ENCODE assay signal across 13 mouse cellular contexts in genomic region chr12:80653951-80654658, GRCm38 (mm10). TPM values are rescaled to one million over a fixed set of nuclear protein-coding genes. Genes with fewer than 3 reads are reported as not detected.
A peak's percentile ranks its signal among the peaks of the same experiment; 100 is the strongest.
DNase-seq lines count a peak whose midpoint lies in the region; ATAC-seq and TF ChIP-seq lines count a peak whose summit lies in the region.
"Had no signal": no experiment of that assay in that cellular context is flagged by ENCODE, and none has a peak within 500 bp of the region (broad histone marks: within the 10 kb centered on the region; RNA-seq: fewer than 3 reads in every experiment).

No protein-coding gene starts in this region.

- peak overlapping the region; percentile 62 for H3K27ac ChIP-seq in liver, adult 2 months (replicated peaks; ENCODE audit: insufficient read depth, low read depth, low read length)
- H3K27ac ChIP-seq in midbrain, embryonic 15.5 days: no peak overlapping the region
- H3K27ac ChIP-seq: heart, embryonic 13.5 days; liver, embryonic 12.5 days; neural tube, embryonic 12.5 days had no signal

- peaks cover 16% of the 10 kb centered on the region for H3K4me1 ChIP-seq in liver, adult 2 months (ENCODE audit: control insufficient read depth, insufficient read depth, low read length)
- 0 out of 2 replicates have a peak, but pooled peaks cover 2% of the 10 kb centered on the region for H3K4me1 ChIP-seq in midbrain, embryonic 15.5 days
- H3K4me1 ChIP-seq: neural tube, embryonic 12.5 days had no signal

- WGBS in liver, adult 2 months: 25% methylated on average over 7 of the region's 7 CpGs
- 92% methylated on average over 7 of the region's 7 CpGs for WGBS in midbrain, embryonic 15.5 days

- no peak overlapping the region; the same call in 1 of the 2 replicates for H3K4me3 ChIP-seq in liver, adult 2 months (ENCODE audit: insufficient read depth, low read depth, low read length)
- no peak overlapping the region for H3K4me3 ChIP-seq in midbrain, embryonic 15.5 days
- H3K4me3 ChIP-seq: heart, embryonic 13.5 days; liver, embryonic 12.5 days; neural tube, embryonic 12.5 days had no signal

- H3K27me3 ChIP-seq in liver, adult 2 months (ENCODE audit: control insufficient read depth, insufficient read depth, low read length): no peaks in the 10 kb centered on the region
- H3K27me3 ChIP-seq in midbrain, embryonic 15.5 days (replicated peaks): no peaks in the 10 kb centered on the region
- H3K27me3 ChIP-seq: heart, embryonic 13.5 days; liver, embryonic 12.5 days; neural tube, embryonic 12.5 days had no signal

- H3K9me3 ChIP-seq in midbrain, embryonic 15.5 days: no peaks in the 10 kb centered on the region
- H3K9me3 ChIP-seq: G1E; heart, embryonic 13.5 days; liver, embryonic 12.5 days; neural tube, embryonic 12.5 days had no signal

- DNase-seq in liver, adult 2 months (ENCODE audit: extremely low read depth, low read depth, low spot score): peak; percentile 95
- DNase-seq in liver: no peak
- peak; percentile 17 to 20 for DNase-seq in cerebellum, postnatal 36 days
- peak; percentile 30 to 74 for DNase-seq in kidney, postnatal 25 days
- DNase-seq in urinary bladder, postnatal 25 days (ENCODE audit: low spot score): peak; percentile 28
- DNase-seq in right cerebral cortex, adult 2 months (ENCODE audit: low spot score in 2 of 2): no peak
- no peak for DNase-seq in spleen, postnatal 14 days (ENCODE audit: low spot score in 2 of 2)
- DNase-seq: thymus, adult 2 months had no signal

- no peak for TF ChIP-seq POLR2A in liver, adult 2 months (IDR thresholded peaks at IDR 0.05; ENCODE audit: extremely low read depth, insufficient read depth, low read length)

- peaks cover 21% of the 10 kb centered on the region; the same call in 1 of the 2 replicates for H3K79me2 ChIP-seq in liver, adult 2 months (ENCODE audit: control insufficient read depth, insufficient read depth, low read length)

- no peak for ATAC-seq in midbrain, embryonic 15.5 days (replicated peaks)
- ATAC-seq: liver, embryonic 12.5 days had no signal

- H3K9ac ChIP-seq in liver, adult 2 months (ENCODE audit: low read depth, low read length): peak overlapping the region; percentile 22; the same call in 1 of the 2 replicates
- no peak overlapping the region for H3K9ac ChIP-seq in midbrain, embryonic 15.5 days
- H3K9ac ChIP-seq: heart, embryonic 13.5 days; liver, embryonic 12.5 days; neural tube, embryonic 12.5 days had no signal

- TF ChIP-seq CTCF in liver, adult 2 months (IDR thresholded peaks at IDR 0.05; ENCODE audit: low read depth, low read length): no peak

- H3K36me3 ChIP-seq in liver, adult 2 months (ENCODE audit: control insufficient read depth, insufficient read depth, low read length): no peaks in the 10 kb centered on the region
- no peaks in the 10 kb centered on the region for H3K36me3 ChIP-seq in midbrain, embryonic 15.5 days (replicated peaks)

- H3K4me2 ChIP-seq in midbrain, embryonic 15.5 days: no peak overlapping the region
- H3K4me2 ChIP-seq: heart, embryonic 13.5 days; liver, embryonic 12.5 days; neural tube, embryonic 12.5 days had no signal

RNA-seq across cellular contexts. Expression of gene Erh, which starts 10.0 kb away (rescaled TPM):
- total RNA-seq in liver, adult 2 months (2014; rRNA removed): 17.6 and 20.4 TPM in 2 replicates
- 18.1 and 21.2 TPM in 2 replicates for polyA plus RNA-seq in liver, adult 2 months (2012; rRNA removed)
- 292 and 300 TPM in 2 replicates for polyA plus RNA-seq in midbrain, embryonic 15.5 days (2015; fragmentation: Nextera tagmentation; extraction: Ambion mirVana)

RNA-seq across cellular contexts. Expression of gene Slc39a9, which starts 10.4 kb away (rescaled TPM):
- total RNA-seq in liver, adult 2 months (2014; rRNA removed): 20.7 and 20.8 TPM in 2 replicates
- polyA plus RNA-seq in liver, adult 2 months (2012; rRNA removed): 46.4 and 51.4 TPM in 2 replicates
- 24.3 and 27.5 TPM in 2 replicates for polyA plus RNA-seq in midbrain, embryonic 15.5 days (2015; fragmentation: Nextera tagmentation; extraction: Ambion mirVana)

RNA-seq across cellular contexts. Expression of gene Plekhd1, which starts 38.3 kb away (rescaled TPM):
- 0.07 TPM in 1 of 2 replicates, not detected in the other for total RNA-seq in liver, adult 2 months (2014; rRNA removed)
- polyA plus RNA-seq in liver, adult 2 months (2012; rRNA removed): not detected in 2 replicates
- polyA plus RNA-seq in midbrain, embryonic 15.5 days (2015; fragmentation: Nextera tagmentation; extraction: Ambion mirVana): 3.3 and 3.8 TPM in 2 replicates
- polyA plus RNA-seq: G1E had no signal

Comparison
In these comparisons a context has a peak if more than half of its experiments do, and no peak if none do; other contexts are left out.
1. DNase-seq: peak in liver, adult 2 months (single experiment), cerebellum, postnatal 36 days (2 of 2), kidney, postnatal 25 days (2 of 2) and urinary bladder, postnatal 25 days (single experiment); none in liver (single experiment), right cerebral cortex, adult 2 months (0 of 2) and spleen, postnatal 14 days (0 of 2).
2. RNA of gene Erh, which starts 10.0 kb away (polyA plus RNA-seq): 292 to 300 TPM in midbrain, embryonic 15.5 days; 18.1 to 21.2 TPM in liver, adult 2 months; every median in the first group is over 10 times any median in the second.